In genomic region chr5:146678049-146678774, GRCm38 (mm10) we compare ENCODE assay signal across 14 mouse cellular contexts.
DNase-seq lines count a peak whose midpoint lies in the region; ATAC-seq and TF ChIP-seq lines count a peak whose summit lies in the region.
"Had no signal": no experiment of that assay in that cellular context is flagged by ENCODE, and none has a peak within 500 bp of the region (broad histone marks: within the 10 kb centered on the region; RNA-seq: fewer than 3 reads in every experiment).

No protein-coding gene starts in this region.

- H3K9me3 ChIP-seq in forebrain, embryonic 14.5 days (replicated peaks; ENCODE audit: control insufficient read depth, low read length): no peaks in the 10 kb centered on the region
- H3K9me3 ChIP-seq in forebrain, embryonic 12.5 days: no peaks in the 10 kb centered on the region
- no peaks in the 10 kb centered on the region for H3K9me3 ChIP-seq in liver, postnatal 0 days (ENCODE audit: low read length)
- H3K9me3 ChIP-seq in stomach, postnatal 0 days (ENCODE audit: control insufficient read depth, low read length): no peaks in the 10 kb centered on the region
- H3K9me3 ChIP-seq: neural tube, embryonic 12.5 days had no signal

- no peaks in the 10 kb centered on the region for H3K4me1 ChIP-seq in forebrain, embryonic 14.5 days (ENCODE audit: control insufficient read depth, insufficient read depth, low read length)
- peaks cover 10% of the 10 kb centered on the region; the same call in 1 of the 2 replicates for H3K4me1 ChIP-seq in forebrain, embryonic 12.5 days
- H3K4me1 ChIP-seq in liver, postnatal 0 days (ENCODE audit: insufficient read depth): peaks cover 52% of the 10 kb centered on the region
- H3K4me1 ChIP-seq in stomach, postnatal 0 days (replicated peaks; ENCODE audit: control insufficient read depth, insufficient read depth): no peaks in the 10 kb centered on the region

- no peak for TF ChIP-seq EP300 in liver, postnatal 0 days (IDR thresholded peaks at IDR 0.05; ENCODE audit: low read depth)
- no peak for TF ChIP-seq EP300 in stomach, postnatal 0 days (optimal IDR thresholded peaks at IDR 0.05)

- TF ChIP-seq CTCF in liver, postnatal 0 days (IDR thresholded peaks at IDR 0.05; ENCODE audit: low read depth): no peak
- TF ChIP-seq CTCF in stomach, postnatal 0 days (IDR thresholded peaks at IDR 0.05; ENCODE audit: low read depth): no peak

- peak; percentile 20 for DNase-seq in forebrain, embryonic 14.5 days (ENCODE audit: low spot score)
- DNase-seq in retina, postnatal 1 day: peak; percentile 26
- no peak for DNase-seq in retina, embryonic 14.5 days (ENCODE audit: low spot score)
- no peak for DNase-seq in liver, postnatal 0 days
- peak; percentile 29 for DNase-seq in stomach, postnatal 0 days (ENCODE audit: low spot score)
- DNase-seq in right cerebral cortex, postnatal 10 days (ENCODE audit: low spot score in 2 of 2): no peak
- no peak for DNase-seq in urinary bladder, adult 2 months (ENCODE audit: low spot score)
- DNase-seq: adrenal gland, postnatal 25 days; kidney, adult 9 months; lung, postnatal 10 days; thymus, postnatal 25 days had no signal

- no peak overlapping the region for H3K4me3 ChIP-seq in forebrain, embryonic 14.5 days (ENCODE audit: low read depth, low read length)
- no peak overlapping the region for H3K4me3 ChIP-seq in forebrain, embryonic 12.5 days (replicated peaks)
- no peak overlapping the region for H3K4me3 ChIP-seq in liver, postnatal 0 days (ENCODE audit: low read depth, low read length)
- H3K4me3 ChIP-seq in stomach, postnatal 0 days (ENCODE audit: low read depth, low read length): no peak overlapping the region
- H3K4me3 ChIP-seq: neural tube, embryonic 12.5 days had no signal

- H3K9ac ChIP-seq in forebrain, embryonic 14.5 days (ENCODE audit: low read length): no peak overlapping the region
- H3K9ac ChIP-seq in forebrain, embryonic 12.5 days: no peak overlapping the region
- H3K9ac ChIP-seq in liver, postnatal 0 days (replicated peaks): no peak overlapping the region
- no peak overlapping the region for H3K9ac ChIP-seq in stomach, postnatal 0 days (ENCODE audit: low read length)
- H3K9ac ChIP-seq: neural tube, embryonic 12.5 days had no signal

- 0 out of 2 replicates have a peak, but pooled peaks cover 5% of the 10 kb centered on the region for H3K27me3 ChIP-seq in forebrain, embryonic 14.5 days (replicated peaks; ENCODE audit: control insufficient read depth, insufficient read depth, low read length)
- H3K27me3 ChIP-seq in forebrain, embryonic 12.5 days: peaks cover 88% of the 10 kb centered on the region
- no peaks in the 10 kb centered on the region for H3K27me3 ChIP-seq in liver, postnatal 0 days (ENCODE audit: insufficient read depth, low read length)
- no peaks in the 10 kb centered on the region for H3K27me3 ChIP-seq in stomach, postnatal 0 days (ENCODE audit: control insufficient read depth, insufficient read depth, low read length)

- no peak; the same call in 1 of the 2 replicates for ATAC-seq in forebrain, embryonic 14.5 days
- no peak for ATAC-seq in forebrain, embryonic 12.5 days (ENCODE audit: low FRiP score)
- ATAC-seq in liver, postnatal 0 days: no peak
- no peak for ATAC-seq in stomach, postnatal 0 days (ENCODE audit: low FRiP score, low TSS enrichment)
- ATAC-seq: forebrain, embryonic 16.5 days had no signal

- 22% methylated on average over 13 of the region's 13 CpGs for WGBS in forebrain, embryonic 14.5 days
- WGBS in forebrain, embryonic 12.5 days: 29% methylated on average over 13 of the region's 13 CpGs
- WGBS in liver, postnatal 0 days (ENCODE audit: insufficient replicate concordance): 60% methylated on average over 13 of the region's 13 CpGs
- WGBS in stomach, postnatal 0 days: 56% methylated on average over 13 of the region's 13 CpGs

- H3K36me3 ChIP-seq in forebrain, embryonic 14.5 days (ENCODE audit: control insufficient read depth, insufficient read depth, low read length): no peaks in the 10 kb centered on the region
- no peaks in the 10 kb centered on the region for H3K36me3 ChIP-seq in forebrain, embryonic 12.5 days (replicated peaks)
- no peaks in the 10 kb centered on the region for H3K36me3 ChIP-seq in liver, postnatal 0 days (replicated peaks; ENCODE audit: insufficient read depth, low read length)
- H3K36me3 ChIP-seq in stomach, postnatal 0 days (ENCODE audit: control insufficient read depth, insufficient read depth, low read length): no peaks in the 10 kb centered on the region
- H3K36me3 ChIP-seq: neural tube, embryonic 12.5 days had no signal

- H3K4me2 ChIP-seq in forebrain, embryonic 14.5 days (ENCODE audit: low read length): no peak overlapping the region
- H3K4me2 ChIP-seq in forebrain, embryonic 12.5 days: no peak overlapping the region
- no peak overlapping the region for H3K4me2 ChIP-seq in liver, postnatal 0 days (ENCODE audit: low read depth, low read length)
- no peak overlapping the region for H3K4me2 ChIP-seq in stomach, postnatal 0 days (replicated peaks; ENCODE audit: low read depth)
- H3K4me2 ChIP-seq: neural tube, embryonic 12.5 days had no signal

- H3K27ac ChIP-seq in forebrain, embryonic 14.5 days (ENCODE audit: low read depth, low read length): no peak overlapping the region
- H3K27ac ChIP-seq in forebrain, embryonic 12.5 days: no peak overlapping the region
- H3K27ac ChIP-seq in liver, postnatal 0 days (ENCODE audit: low read depth): peak overlapping the region; percentile 89
- peak overlapping the region; percentile 56 for H3K27ac ChIP-seq in stomach, postnatal 0 days (replicated peaks)
- H3K27ac ChIP-seq: neural tube, embryonic 12.5 days had no signal

Comparison
In these comparisons a context has a peak if more than half of its experiments do, and no peak if none do; other contexts are left out.
1. DNase-seq: peak in forebrain, embryonic 14.5 days (single experiment), retina, postnatal 1 day (single experiment) and stomach, postnatal 0 days (single experiment); none in retina, embryonic 14.5 days (single experiment), liver, postnatal 0 days (single experiment), right cerebral cortex, postnatal 10 days (0 of 2) and urinary bladder, adult 2 months (single experiment).
2. H3K27ac ChIP-seq: peak in liver, postnatal 0 days (single experiment) and stomach, postnatal 0 days (single experiment); none in forebrain, embryonic 14.5 days (single experiment) and forebrain, embryonic 12.5 days (single experiment).